Mouse (Mus musculus): Measurements from ENCODE around the gene Thsd7b.

DNA sequence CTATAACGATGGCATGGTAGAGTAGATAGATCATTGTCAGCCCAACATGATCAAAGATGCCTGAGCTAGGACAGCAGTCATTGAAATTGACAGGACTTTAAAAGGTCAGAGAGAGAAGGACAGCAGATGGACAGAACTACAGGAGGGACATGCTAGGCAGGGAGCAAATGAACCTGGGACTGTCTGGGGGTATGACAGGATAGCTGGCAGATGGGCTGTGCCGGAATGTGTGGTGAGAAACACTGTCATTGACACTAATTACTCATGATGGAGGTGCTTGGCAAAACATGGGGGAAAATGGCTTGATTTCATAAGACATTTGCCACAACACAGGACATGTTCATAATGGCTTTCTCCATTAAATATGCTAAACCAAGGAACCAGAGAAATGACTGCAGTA is 253.9 kb downstream of the Thsd7b start:
- TF ChIP-seq CTCF (IDR thresholded peaks at IDR 0.05; ENCODE audit: low read depth): no peak
- no peak for TF ChIP-seq EP300 (IDR thresholded peaks at IDR 0.05; ENCODE audit: low read depth)
